Mouse (Mus musculus): ENCODE results near the gene Cyp20a1. TPM values are rescaled to one million over a fixed set of nuclear protein-coding genes. Genes with fewer than 3 reads are reported as not detected.

Gene Cyp20a1
- polyA plus RNA-seq, 1 experiment: 0.49 TPM

DNA sequence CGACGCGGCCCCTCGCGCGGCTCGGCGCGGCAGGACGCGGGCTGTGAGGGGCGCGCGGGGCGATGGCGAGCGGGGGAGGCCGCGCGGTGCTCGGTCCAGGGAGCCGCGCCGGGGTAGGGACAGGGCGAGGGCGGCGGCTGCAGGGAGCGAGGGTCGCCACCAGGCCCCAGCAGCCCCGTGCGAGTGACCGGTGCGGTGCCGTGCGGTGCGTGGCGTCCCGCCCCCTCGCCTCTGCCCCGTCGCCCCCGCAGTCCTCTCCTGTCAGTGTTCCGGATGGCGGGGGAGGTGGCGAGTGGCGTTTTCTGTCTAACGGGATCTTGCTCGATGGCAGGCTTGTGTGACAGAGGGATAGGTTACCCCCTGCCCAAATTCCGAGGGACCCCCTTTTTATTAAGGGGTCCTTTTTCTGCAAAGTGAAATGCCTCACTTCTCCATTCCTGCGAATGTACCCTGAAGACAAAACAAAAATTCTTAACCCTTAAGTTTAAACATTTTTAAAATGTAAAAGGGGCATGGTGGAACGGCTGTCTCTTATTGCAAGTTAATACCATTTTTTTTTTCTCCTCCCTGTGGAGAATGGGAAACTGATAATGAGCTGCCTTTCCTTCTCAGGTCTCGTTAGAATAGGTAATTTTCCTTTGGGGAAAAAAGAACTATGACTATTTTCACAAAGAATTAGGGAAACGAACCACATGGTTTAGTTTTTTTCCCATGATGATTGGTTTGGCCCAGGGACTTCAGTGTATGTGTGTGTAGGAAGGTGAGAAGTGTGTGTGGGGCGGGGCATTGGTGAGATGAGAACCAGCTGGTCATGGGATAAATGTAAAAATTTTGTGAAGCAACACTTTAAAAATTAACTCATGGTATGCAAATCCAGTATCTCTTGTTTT is 67.0 kb downstream of the Cyp20a1 start:
- 1% methylated on average over 54 of the region's 54 CpGs for WGBS
- no peak for TF ChIP-seq CTCF (IDR thresholded peaks at IDR 0.05; ENCODE audit: extremely low read depth, insufficient read length, insufficient replicate concordance, low read depth, low read length)
- no peak for TF ChIP-seq POLR2A (IDR thresholded peaks at IDR 0.05; ENCODE audit: low read depth, low read length)
- H3K4me3 ChIP-seq (ENCODE audit: low read depth, low read length): peak overlapping the region; percentile 71
- no peaks in the 10 kb centered on the region for H3K36me3 ChIP-seq (ENCODE audit: control insufficient read depth, insufficient read depth, low read length)
- no peak overlapping the region; the same call in 1 of the 2 replicates for H3K27ac ChIP-seq (ENCODE audit: insufficient read depth, low read depth, low read length)
- H3K4me1 ChIP-seq (ENCODE audit: control insufficient read depth, insufficient read depth, insufficient read length, low read length): 0 out of 2 replicates have a peak, but pooled peaks cover 2% of the 10 kb centered on the region
- no peaks in the 10 kb centered on the region for H3K27me3 ChIP-seq (ENCODE audit: control insufficient read depth, insufficient read depth, low read length)

DNA sequence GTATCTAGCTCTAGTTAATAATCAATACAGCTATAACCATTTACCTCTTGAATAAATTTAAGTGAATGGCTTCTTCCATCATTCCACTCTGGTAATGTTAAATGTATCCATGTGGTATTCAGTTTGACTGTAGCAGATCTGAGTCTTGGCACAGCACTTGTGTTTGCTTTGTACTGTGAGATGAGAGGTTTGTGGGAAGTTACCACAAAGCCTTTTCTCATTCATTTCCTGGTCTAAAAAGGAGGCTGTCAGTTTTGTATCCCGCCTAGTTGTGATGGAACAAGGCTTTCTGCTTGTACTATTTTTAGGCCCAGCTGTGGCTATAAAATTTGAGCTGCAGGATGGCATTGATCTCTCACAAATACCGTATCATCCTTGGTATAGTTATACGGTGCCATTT is 73.6 kb downstream of the Cyp20a1 start:
- 61% methylated on average over 3 of the region's 3 CpGs for WGBS
- Histone ChIP-seq H3K4me3 (ENCODE audit: low read depth, low read length) (no peak overlapping the region), H3K27me3 (ENCODE audit: control insufficient read depth, insufficient read depth, low read length) (no peaks in the 10 kb centered on the region; the same call in 1 of the 2 replicates), H3K27ac (ENCODE audit: insufficient read depth, low read depth, low read length) (no peak overlapping the region), H3K4me1 (ENCODE audit: control insufficient read depth, insufficient read depth, insufficient read length, low read length) (no peaks in the 10 kb centered on the region), H3K36me3 (ENCODE audit: control insufficient read depth, insufficient read depth, low read length) (no peaks in the 10 kb centered on the region)
- no peak for TF ChIP-seq CTCF (IDR thresholded peaks at IDR 0.05; ENCODE audit: extremely low read depth, insufficient read length, insufficient replicate concordance, low read depth, low read length)
- no peak for TF ChIP-seq POLR2A (IDR thresholded peaks at IDR 0.05; ENCODE audit: low read depth, low read length)

DNA sequence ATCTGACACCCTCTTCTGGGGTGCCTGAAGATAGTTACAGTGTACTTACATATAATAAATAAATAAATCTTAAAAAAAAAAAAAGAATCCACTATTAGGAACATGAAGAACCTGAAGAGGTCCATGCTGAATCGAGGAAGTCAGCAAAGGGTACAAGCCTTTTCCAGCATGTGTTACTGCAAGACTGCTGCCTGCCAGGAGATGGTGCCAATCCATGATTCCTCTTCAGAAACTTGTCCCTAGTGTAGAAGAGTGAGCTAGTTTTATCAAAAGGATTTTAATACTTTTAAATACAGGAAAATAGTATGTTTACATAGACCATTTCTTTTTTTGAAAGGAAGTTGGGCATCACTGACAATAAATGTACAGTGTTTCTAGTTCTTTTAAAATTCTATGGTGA is 80.8 kb downstream of the Cyp20a1 start:
- H3K27me3 ChIP-seq (ENCODE audit: control insufficient read depth, insufficient read depth, low read length): no peaks in the 10 kb centered on the region
- TF ChIP-seq CTCF (IDR thresholded peaks at IDR 0.05; ENCODE audit: extremely low read depth, insufficient read length, insufficient replicate concordance, low read depth, low read length) (no peak), POLR2A (IDR thresholded peaks at IDR 0.05; ENCODE audit: low read depth, low read length) (no peak)
- 74% methylated on average over 1 of the region's 1 CpGs for WGBS
- no peak overlapping the region for H3K27ac ChIP-seq (ENCODE audit: insufficient read depth, low read depth, low read length)
- no peaks in the 10 kb centered on the region for H3K36me3 ChIP-seq (ENCODE audit: control insufficient read depth, insufficient read depth, low read length)
- H3K4me1 ChIP-seq (ENCODE audit: control insufficient read depth, insufficient read depth, insufficient read length, low read length): no peaks in the 10 kb centered on the region
- no peak overlapping the region for H3K4me3 ChIP-seq (ENCODE audit: low read depth, low read length)

DNA sequence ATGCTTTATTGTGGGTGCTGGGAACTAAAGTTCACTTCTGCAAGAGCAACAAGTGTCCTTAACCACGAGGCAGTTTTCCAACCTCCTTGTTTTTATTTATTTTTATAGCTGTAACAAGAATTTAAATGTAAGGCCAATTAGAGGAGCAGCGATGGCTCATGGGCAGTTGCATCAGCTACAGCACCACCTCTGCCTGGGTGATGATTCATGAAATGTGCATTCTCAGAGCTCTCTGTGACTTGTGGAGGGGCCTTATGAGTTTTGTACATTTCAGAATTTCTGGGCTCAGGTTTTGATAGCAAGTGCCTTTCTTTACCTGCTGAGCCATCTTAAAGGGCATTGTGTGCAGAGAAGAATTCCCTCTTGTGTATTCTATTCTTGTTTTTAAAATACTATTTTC is 85.2 kb downstream of the Cyp20a1 start:
- 84% methylated on average over 2 of the region's 2 CpGs for WGBS
- H3K4me3 ChIP-seq (ENCODE audit: low read depth, low read length): no peak overlapping the region

DNA sequence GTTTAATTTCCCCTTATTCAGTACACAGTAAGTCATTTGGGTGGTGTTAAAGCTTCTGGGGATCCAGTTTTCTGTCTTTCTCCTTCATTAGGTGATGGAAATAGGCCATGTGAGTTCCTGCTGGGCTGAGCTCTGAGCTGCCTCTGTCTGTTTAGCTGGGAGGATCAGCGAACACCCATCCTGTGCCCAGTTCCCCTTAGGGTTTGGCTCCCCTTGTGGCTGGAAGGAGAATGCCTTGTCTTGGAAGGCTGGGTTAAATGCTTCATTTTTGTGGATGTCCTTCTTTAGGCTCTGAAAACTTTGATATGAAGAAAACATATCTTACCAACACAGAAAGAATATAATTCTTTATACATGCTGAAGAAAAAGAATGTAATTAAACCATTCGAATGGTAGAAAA is 85.8 kb downstream of the Cyp20a1 start:
- TF ChIP-seq POLR2A (IDR thresholded peaks at IDR 0.05; ENCODE audit: low read depth, low read length): no peak
- peak; percentile 66; the same call in 1 of the 2 replicates for TF ChIP-seq CTCF (IDR thresholded peaks at IDR 0.05; ENCODE audit: extremely low read depth, insufficient read length, insufficient replicate concordance, low read depth, low read length)
- no peak overlapping the region for H3K4me3 ChIP-seq (ENCODE audit: low read depth, low read length)
- no peaks in the 10 kb centered on the region for H3K36me3 ChIP-seq (ENCODE audit: control insufficient read depth, insufficient read depth, low read length)
- no peaks in the 10 kb centered on the region for H3K4me1 ChIP-seq (ENCODE audit: control insufficient read depth, insufficient read depth, insufficient read length, low read length)
- no peaks in the 10 kb centered on the region for H3K27me3 ChIP-seq (ENCODE audit: control insufficient read depth, insufficient read depth, low read length)
- no peak overlapping the region for H3K27ac ChIP-seq (ENCODE audit: insufficient read depth, low read depth, low read length)
- WGBS: 58% methylated on average over 2 of the region's 2 CpGs

More for the DNA sequence above, 85.2 kb downstream of the Cyp20a1 start:
- H3K27ac ChIP-seq (ENCODE audit: insufficient read depth, low read depth, low read length): no peak overlapping the region
- no peaks in the 10 kb centered on the region for H3K4me1 ChIP-seq (ENCODE audit: control insufficient read depth, insufficient read depth, insufficient read length, low read length)
- H3K36me3 ChIP-seq (ENCODE audit: control insufficient read depth, insufficient read depth, low read length): no peaks in the 10 kb centered on the region
- H3K27me3 ChIP-seq (ENCODE audit: control insufficient read depth, insufficient read depth, low read length): no peaks in the 10 kb centered on the region
- no peak for TF ChIP-seq POLR2A (IDR thresholded peaks at IDR 0.05; ENCODE audit: low read depth, low read length)
- no peak for TF ChIP-seq CTCF (IDR thresholded peaks at IDR 0.05; ENCODE audit: extremely low read depth, insufficient read length, insufficient replicate concordance, low read depth, low read length)

DNA sequence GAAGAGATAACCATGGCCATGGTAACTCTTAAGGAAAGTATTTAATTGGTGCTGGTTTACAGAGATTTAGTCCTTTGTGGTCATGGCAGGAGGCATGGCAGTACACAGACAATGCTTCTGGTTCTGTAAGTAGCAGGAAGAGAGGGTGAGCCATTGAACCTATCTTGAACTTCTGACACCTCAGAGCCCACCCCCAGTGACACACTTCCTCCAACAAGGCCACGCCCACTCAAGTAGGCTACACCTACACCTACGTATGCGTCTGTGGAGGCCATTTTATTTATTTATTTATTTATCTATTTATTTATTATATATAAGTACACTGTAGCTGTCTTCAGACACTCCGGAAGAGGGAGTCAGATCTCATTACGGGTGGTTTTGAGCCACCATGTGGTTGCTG is 88.4 kb downstream of the Cyp20a1 start:
- no peaks in the 10 kb centered on the region for H3K27me3 ChIP-seq (ENCODE audit: control insufficient read depth, insufficient read depth, low read length)
- no peak for TF ChIP-seq CTCF (IDR thresholded peaks at IDR 0.05; ENCODE audit: extremely low read depth, insufficient read length, insufficient replicate concordance, low read depth, low read length)
- no peak for TF ChIP-seq POLR2A (IDR thresholded peaks at IDR 0.05; ENCODE audit: low read depth, low read length)
- WGBS: 92% methylated on average over 5 of the region's 5 CpGs
- H3K36me3 ChIP-seq (ENCODE audit: control insufficient read depth, insufficient read depth, low read length): no peaks in the 10 kb centered on the region
- no peaks in the 10 kb centered on the region for H3K4me1 ChIP-seq (ENCODE audit: control insufficient read depth, insufficient read depth, insufficient read length, low read length)
- H3K4me3 ChIP-seq (ENCODE audit: low read depth, low read length): no peak overlapping the region
- no peak overlapping the region for H3K27ac ChIP-seq (ENCODE audit: insufficient read depth, low read depth, low read length)

DNA sequence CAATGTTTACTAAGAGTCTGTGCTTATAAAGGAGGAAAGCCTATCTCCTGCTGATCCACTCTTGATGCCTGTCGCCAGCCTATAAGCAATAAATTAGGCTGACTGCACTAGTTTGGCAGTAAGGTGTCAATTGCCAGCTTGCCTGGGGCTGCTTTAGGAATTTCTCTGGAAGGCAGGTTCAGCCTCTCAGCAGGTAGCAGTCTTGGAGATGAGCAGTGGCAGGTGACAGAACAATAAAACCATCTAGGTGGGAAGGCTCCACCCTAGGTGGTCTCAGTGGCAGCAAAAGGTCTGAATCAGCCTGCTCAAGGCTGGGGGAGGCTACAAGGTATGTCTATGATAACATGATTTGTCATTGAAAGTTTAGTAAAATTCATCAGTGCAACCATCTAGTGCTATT is 89.4 kb downstream of the Cyp20a1 start:
- H3K27ac ChIP-seq (ENCODE audit: insufficient read depth, low read depth, low read length): no peak overlapping the region
- no peaks in the 10 kb centered on the region for H3K4me1 ChIP-seq (ENCODE audit: control insufficient read depth, insufficient read depth, insufficient read length, low read length)
- H3K4me3 ChIP-seq (ENCODE audit: low read depth, low read length): no peak overlapping the region
- WGBS: 42% methylated on average over 1 of the region's 1 CpGs
- TF ChIP-seq POLR2A (IDR thresholded peaks at IDR 0.05; ENCODE audit: low read depth, low read length) (no peak), CTCF (IDR thresholded peaks at IDR 0.05; ENCODE audit: extremely low read depth, insufficient read length, insufficient replicate concordance, low read depth, low read length) (no peak)
- no peaks in the 10 kb centered on the region for H3K36me3 ChIP-seq (ENCODE audit: control insufficient read depth, insufficient read depth, low read length)
- no peaks in the 10 kb centered on the region for H3K27me3 ChIP-seq (ENCODE audit: control insufficient read depth, insufficient read depth, low read length)

Other genes starting within 250 kb of the Cyp20a1 start
- 0.42 and 0.77 TPM in 2 replicates for gene Carf, start 245.1 kb upstream of the Cyp20a1 start, polyA plus RNA-seq (2012; rRNA removed)
- gene Wdr12, start 244.7 kb upstream of the Cyp20a1 start, polyA plus RNA-seq (2012; rRNA removed): 0.49 and 0.69 TPM in 2 replicates
- gene Nbeal1, start 162.7 kb upstream of the Cyp20a1 start, polyA plus RNA-seq (2012; rRNA removed): 0.38 and 1.2 TPM in 2 replicates
- gene Abi2, start 66.3 kb downstream of the Cyp20a1 start, polyA plus RNA-seq (2012; rRNA removed): 0.29 and 1.0 TPM in 2 replicates
- 11.0 and 22.2 TPM in 2 replicates for gene Raph1, start 223.8 kb downstream of the Cyp20a1 start, polyA plus RNA-seq (2012; rRNA removed)